Mouse (Mus musculus) naive thymus-derived CD4-positive, alpha-beta T cell, adult 2 months (primary cell): Measurements from ENCODE around the gene Rnpepl1.
"Not testable (repeated sequence)": the region's sequence is repeated elsewhere in the genome, so short reads cannot be mapped to it uniquely, and the experiment has no call there.

Experiments used
- DNase-seq: peaks from one replicate; pipeline ENCODE4 v3.0.0-alpha.2; 2011; ENCODE audit warnings: low read depth

The Rnpepl1 gene

GRCm38 (mm10) chr1:92937797-92938196 is 27.2 kb downstream of the Rnpepl1 start:
- no peak for DNase-seq

- no peak for DNase-seq
Observed at GRCm38 (mm10) chr1:92939746-92940145, 29.2 kb downstream of the Rnpepl1 start.

GRCm38 (mm10) chr1:92943219-92943989 is 32.8 kb downstream of the Rnpepl1 start:
- no peak for DNase-seq

- no peak for DNase-seq
Observed at GRCm38 (mm10) chr1:92947966-92948365, 37.4 kb downstream of the Rnpepl1 start.

GRCm38 (mm10) chr1:92949426-92949825 is 38.8 kb downstream of the Rnpepl1 start:
- peak; percentile 18 for DNase-seq

GRCm38 (mm10) chr1:92950607-92951006 is 40.0 kb downstream of the Rnpepl1 start, which contains the start of gene Gpr35:
Gene Gpr35 (plus strand): TSS chr1:92950865.
- no peak for DNase-seq

- no peak for DNase-seq
Observed at GRCm38 (mm10) chr1:92953641-92954040, 43.1 kb downstream of the Rnpepl1 start.

GRCm38 (mm10) chr1:92956571-92957335 is 46.2 kb downstream of the Rnpepl1 start:
- peak; percentile 19 for DNase-seq

- DNase-seq, result no peak
Observed at GRCm38 (mm10) chr1:92958999-92959398, 48.4 kb downstream of the Rnpepl1 start.

- DNase-seq, result not testable (repeated sequence)
Observed at GRCm38 (mm10) chr1:92970791-92971190, 60.2 kb downstream of the Rnpepl1 start.

GRCm38 (mm10) chr1:92971879-92972795 is 61.6 kb downstream of the Rnpepl1 start:
- DNase-seq, result no peak

- DNase-seq, result no peak
Observed at GRCm38 (mm10) chr1:92972854-92973253, 62.3 kb downstream of the Rnpepl1 start.
